Mouse (Mus musculus) myocyte (in vitro differentiated cells): ENCODE data around the gene Il20rb. TPM values are rescaled to one million over a fixed set of nuclear protein-coding genes. Genes with fewer than 3 reads are reported as not detected.

Source experiments
- H3K27me3 ChIP-seq: one replicate; pipeline ENCODE4 v1.6.1; 2011; ENCODE audit not compliant: control insufficient read depth, insufficient read depth, insufficient read length
- H3K36me3 ChIP-seq: one replicate; pipeline ENCODE4 v1.6.1; 2011; ENCODE audit not compliant: control insufficient read depth, insufficient read depth
- H3K4me2 ChIP-seq: one replicate; pipeline ENCODE4 v1.6.1; 2011; ENCODE audit warnings: low read depth, control low read depth
- H3K4me3 ChIP-seq: one replicate; pipeline ENCODE4 v1.5.1; 2011; ENCODE audit warnings: mild to moderate bottlenecking, control low read depth, moderate library complexity
- H3K79me2 ChIP-seq: one replicate; pipeline ENCODE4 v1.6.1; 2011; ENCODE audit not compliant: control insufficient read depth, insufficient read depth
- H3ac ChIP-seq: one replicate; pipeline ENCODE4 v1.6.1; 2011; ENCODE audit not compliant: control insufficient read depth, insufficient read length
- CEBPB ChIP-seq: IDR thresholded peaks from 2 replicates; pipeline ENCODE4 v1.6.1; 2011; ENCODE audit warnings: mild to moderate bottlenecking, moderate library complexity; ENCODE audit not compliant: poor library complexity, insufficient read depth, severe bottlenecking
- E2F4 ChIP-seq: IDR thresholded peaks from one replicate; pipeline ENCODE4 v1.6.1; 2011; ENCODE audit warnings: mild to moderate bottlenecking, control low read depth, moderate library complexity; ENCODE audit not compliant: insufficient read depth
- MAX ChIP-seq: IDR thresholded peaks from one replicate; pipeline ENCODE4 v1.6.1; 2011; ENCODE audit warnings: low read depth, mild to moderate bottlenecking, control low read depth
- MYOD1 ChIP-seq, 3 experiments: IDR thresholded peaks; one replicate each; pipeline ENCODE4 v1.6.1; 2011; ENCODE audit warnings: control low read depth in 2 of 3, low read depth in 2 of 3, mild to moderate bottlenecking in 2 of 3, moderate library complexity in 1 of 3; ENCODE audit not compliant: insufficient read length in 2 of 3, control insufficient read depth in 1 of 3
- MYOG ChIP-seq, 3 experiments: IDR thresholded peaks; one replicate each; pipeline ENCODE4 v1.6.1; 2011; ENCODE audit warnings: control low read depth in 2 of 3, low read depth in 2 of 3, mild to moderate bottlenecking in 2 of 3; ENCODE audit not compliant: insufficient read length in 2 of 3, control insufficient read depth in 1 of 3, insufficient read depth in 1 of 3
- POLR2A ChIP-seq: IDR thresholded peaks from one replicate; pipeline ENCODE4 v1.6.1; 2011; ENCODE audit warnings: low read depth, mild to moderate bottlenecking, control low read depth, moderate library complexity; ENCODE audit not compliant: insufficient read length
- POLR2AphosphoS2 ChIP-seq: IDR thresholded peaks from one replicate; pipeline ENCODE4 v1.6.1; 2011; ENCODE audit warnings: low read depth, control low read depth; ENCODE audit not compliant: insufficient read length
- REST ChIP-seq: IDR thresholded peaks from one replicate; pipeline ENCODE4 v1.6.1; 2011; ENCODE audit warnings: mild to moderate bottlenecking, control low read depth, moderate library complexity; ENCODE audit not compliant: insufficient read depth, insufficient read length
- SRF ChIP-seq: IDR thresholded peaks from one replicate; pipeline ENCODE4 v1.6.1; 2011; ENCODE audit warnings: low read depth; ENCODE audit not compliant: control insufficient read depth, insufficient read length
- TCF12 ChIP-seq: IDR thresholded peaks from one replicate; pipeline ENCODE4 v1.6.1; 2011; ENCODE audit warnings: mild to moderate bottlenecking, control low read depth; ENCODE audit not compliant: poor library complexity, insufficient read depth, severe bottlenecking
- TCF3 ChIP-seq: IDR thresholded peaks from one replicate; pipeline ENCODE4 v1.6.1; 2011; ENCODE audit warnings: low read depth, control low read depth; ENCODE audit not compliant: insufficient read length
- USF1 ChIP-seq: IDR thresholded peaks from one replicate; pipeline ENCODE4 v1.6.1; 2011; ENCODE audit warnings: low read depth, mild to moderate bottlenecking, control low read depth, moderate library complexity
- polyA plus RNA-seq: library from polyadenylated mRNA; unstranded; fragments of >200 nt; fragmentation: generic; extraction: Trizol; gene quantifications from one replicate; pipeline ENCODE4 v1.2.1, GENCODE M21; 2012; ENCODE audit warnings: missing spikeins

The Il20rb gene
- polyA plus RNA-seq, 1 experiment, result 0.40 TPM

DNA sequence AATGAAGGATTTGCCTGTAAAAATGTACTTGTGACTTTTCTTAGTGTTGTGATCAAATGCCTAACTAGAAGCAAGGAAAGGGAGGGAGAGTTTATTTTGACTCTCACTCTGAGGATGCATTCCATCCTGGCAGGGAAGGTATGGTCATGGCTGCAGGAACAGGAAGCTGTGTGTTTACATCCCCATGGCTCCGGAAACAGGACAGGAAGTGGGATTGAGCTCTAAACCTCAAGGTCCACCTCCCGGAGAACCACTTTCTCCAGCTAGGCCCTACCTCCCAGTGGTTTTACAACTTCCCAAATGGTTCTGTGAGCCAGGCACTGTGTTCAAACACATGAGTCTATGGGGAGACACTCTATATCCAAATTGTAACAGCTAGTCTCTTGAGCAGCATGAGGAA lies 22.8 kb downstream of the Il20rb start:
- Histone ChIP-seq H3K4me3 (no peak overlapping the region), H3ac (no peak overlapping the region), H3K79me2 (no peaks in the 10 kb centered on the region), H3K4me2 (no peak overlapping the region), H3K27me3 (no peaks in the 10 kb centered on the region), H3K36me3 (no peaks in the 10 kb centered on the region)
- TF ChIP-seq REST (no peak), E2F4 (no peak), POLR2A (no peak), POLR2AphosphoS2 (no peak), MYOD1 (IDR thresholded peaks at IDR 0.05; ENCODE audit: control insufficient read depth in 1 of 3, insufficient read length in 2 of 3, low read depth in 2 of 3) (no peak)

DNA sequence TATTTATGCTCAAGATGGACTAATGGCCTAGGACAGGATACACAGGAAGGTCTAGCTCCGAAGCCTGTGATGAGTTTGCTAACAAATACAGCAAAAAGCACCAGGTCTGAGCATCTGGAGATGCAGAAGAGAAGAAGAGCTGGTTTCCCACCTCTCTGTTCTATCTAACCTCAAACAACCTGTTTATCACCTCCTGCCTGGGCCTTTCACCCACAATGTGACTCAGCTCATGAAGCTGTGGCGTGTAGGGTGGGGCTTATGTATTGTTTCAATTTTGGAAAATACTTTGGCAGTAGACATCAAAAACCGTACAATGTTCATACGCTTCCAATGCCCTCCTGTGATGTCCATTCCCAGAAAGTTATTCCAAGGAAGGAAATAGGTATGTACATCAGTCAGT lies 24.5 kb downstream of the Il20rb start:
- H3ac ChIP-seq, result no peak overlapping the region
- H3K4me2 ChIP-seq, result no peak overlapping the region
- H3K36me3 ChIP-seq, result no peaks in the 10 kb centered on the region
- TF ChIP-seq POLR2A, result no peak
- no peak for TF ChIP-seq SRF
- no peak for TF ChIP-seq TCF12
- no peak for TF ChIP-seq E2F4
- TF ChIP-seq MYOG (IDR thresholded peaks at IDR 0.05; ENCODE audit: control insufficient read depth in 1 of 3, insufficient read depth in 1 of 3, insufficient read length in 2 of 3, low read depth in 2 of 3), result no peak
- TF ChIP-seq USF1, result no peak
- TF ChIP-seq POLR2AphosphoS2, result no peak
- TF ChIP-seq REST, result no peak
- TF ChIP-seq TCF3, result no peak
- no peak for TF ChIP-seq MAX
- no peak for TF ChIP-seq MYOD1 (IDR thresholded peaks at IDR 0.05; ENCODE audit: control insufficient read depth in 1 of 3, insufficient read length in 2 of 3, low read depth in 2 of 3)
- TF ChIP-seq CEBPB, result no peak
- H3K27me3 ChIP-seq, result no peaks in the 10 kb centered on the region
- H3K79me2 ChIP-seq, result no peaks in the 10 kb centered on the region
- no peak overlapping the region for H3K4me3 ChIP-seq

DNA sequence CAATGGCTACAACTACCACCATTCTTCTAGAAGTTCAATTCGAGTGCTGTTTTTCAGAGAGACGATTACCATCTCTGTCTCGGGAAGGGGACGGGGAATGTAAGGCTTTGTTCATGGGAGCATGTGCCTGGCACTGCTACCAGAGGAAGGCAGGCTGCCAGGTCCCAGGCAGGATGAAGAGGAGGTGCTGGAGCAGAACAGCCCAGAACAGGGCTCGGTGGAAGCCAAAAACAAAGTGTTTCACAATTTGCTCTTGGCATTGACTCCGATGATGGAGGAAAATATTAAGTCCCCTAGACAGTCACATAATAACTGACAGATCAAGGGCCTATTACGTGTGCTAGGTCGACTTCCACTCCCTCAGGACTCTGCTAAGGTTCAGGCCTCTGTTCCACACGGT lies 24.9 kb downstream of the Il20rb start:
- Histone ChIP-seq H3K27me3 (no peaks in the 10 kb centered on the region), H3ac (no peak overlapping the region), H3K36me3 (no peaks in the 10 kb centered on the region), H3K4me2 (no peak overlapping the region), H3K4me3 (no peak overlapping the region), H3K79me2 (no peaks in the 10 kb centered on the region)
- no peak for TF ChIP-seq POLR2A
- TF ChIP-seq MYOD1 (IDR thresholded peaks at IDR 0.05; ENCODE audit: control insufficient read depth in 1 of 3, insufficient read length in 2 of 3, low read depth in 2 of 3), result no peak
- TF ChIP-seq TCF12, result no peak
- no peak for TF ChIP-seq TCF3
- no peak for TF ChIP-seq SRF
- TF ChIP-seq USF1, result no peak
- TF ChIP-seq CEBPB, result no peak

DNA sequence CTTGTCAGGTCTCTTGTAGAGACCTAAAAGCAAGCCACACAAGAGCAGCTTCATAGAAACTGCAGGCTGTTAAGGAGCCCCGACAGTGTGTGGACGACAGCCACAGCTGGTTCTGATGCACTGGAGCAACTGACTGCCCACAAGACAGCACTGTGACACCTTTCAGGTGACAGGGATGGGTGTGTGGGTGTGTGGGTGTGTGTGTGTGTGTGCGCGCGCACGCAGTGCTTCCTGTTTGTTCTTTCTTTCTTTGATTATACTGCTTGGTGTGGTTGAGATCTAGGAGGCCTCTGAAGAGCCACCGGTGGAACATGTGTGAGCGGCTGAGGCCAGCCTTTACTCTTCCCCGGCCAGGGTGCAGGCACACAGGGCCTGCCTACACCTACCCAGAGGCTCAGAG lies 26.4 kb downstream of the Il20rb start:
- H3K79me2 ChIP-seq, result no peaks in the 10 kb centered on the region
- TF ChIP-seq MYOG (IDR thresholded peaks at IDR 0.05; ENCODE audit: control insufficient read depth in 1 of 3, insufficient read depth in 1 of 3, insufficient read length in 2 of 3, low read depth in 2 of 3) (no peak), TCF3 (no peak), SRF (no peak), MAX (no peak), POLR2AphosphoS2 (no peak)
- H3K4me2 ChIP-seq, result no peak overlapping the region
- H3ac ChIP-seq, result no peak overlapping the region
- H3K4me3 ChIP-seq, result no peak overlapping the region
- H3K27me3 ChIP-seq, result no peaks in the 10 kb centered on the region
- H3K36me3 ChIP-seq, result no peaks in the 10 kb centered on the region

DNA sequence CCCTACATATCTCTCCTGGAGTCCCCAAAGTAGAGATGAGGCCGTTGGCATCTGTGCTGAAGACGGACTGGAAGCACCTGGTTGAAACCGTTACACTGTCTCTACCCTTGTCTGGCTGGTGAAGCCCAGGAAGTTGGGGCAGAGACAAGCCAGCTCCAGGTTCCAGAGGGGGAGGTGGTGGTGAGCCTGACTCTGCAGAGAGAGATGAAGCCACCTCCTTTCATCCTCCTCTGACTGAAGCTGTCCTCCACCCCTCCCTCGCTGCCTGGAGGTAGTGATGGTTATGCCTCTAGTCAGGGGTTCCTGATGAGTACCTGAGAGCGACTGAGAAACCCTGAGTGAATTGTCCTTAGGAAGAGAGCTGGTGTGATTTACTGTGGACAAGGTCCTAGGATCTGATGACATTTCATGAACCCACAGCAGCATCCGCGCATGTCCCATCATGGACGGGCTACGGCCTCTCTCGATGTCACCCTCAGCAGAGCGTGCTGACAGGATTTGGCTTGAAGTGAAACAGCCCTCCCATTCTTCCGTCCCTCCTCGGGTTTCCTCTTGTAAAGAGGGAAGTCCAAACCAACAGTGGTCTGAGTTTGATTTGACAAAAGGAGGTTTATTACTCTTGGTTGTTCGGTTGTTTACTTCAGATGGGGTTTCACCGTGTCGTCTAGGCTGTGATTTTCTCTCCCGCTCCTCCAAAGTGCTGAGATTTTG lies 28.5 kb downstream of the Il20rb start:
- Histone ChIP-seq H3K79me2 (no peaks in the 10 kb centered on the region), H3K4me2 (no peak overlapping the region), H3K27me3 (no peaks in the 10 kb centered on the region), H3ac (no peak overlapping the region), H3K36me3 (no peaks in the 10 kb centered on the region), H3K4me3 (no peak overlapping the region)
- TF ChIP-seq MAX (no peak), REST (no peak), CEBPB (no peak), POLR2AphosphoS2 (no peak), USF1 (no peak), TCF12 (no peak), E2F4 (no peak), TCF3 (no peak), MYOD1 (IDR thresholded peaks at IDR 0.05; ENCODE audit: control insufficient read depth in 1 of 3, insufficient read length in 2 of 3, low read depth in 2 of 3) (no peak), MYOG (IDR thresholded peaks at IDR 0.05; ENCODE audit: control insufficient read depth in 1 of 3, insufficient read depth in 1 of 3, insufficient read length in 2 of 3, low read depth in 2 of 3) (no peak), SRF (no peak), POLR2A (no peak)
